Mouse (Mus musculus): ENCODE results near the gene Akr1b7. TPM values are rescaled to one million over a fixed set of nuclear protein-coding genes. Genes with fewer than 3 reads are reported as not detected.
"Not testable (repeated sequence)": the region's sequence is repeated elsewhere in the genome, so short reads cannot be mapped to it uniquely, and the experiment has no call there.

The Akr1b7 gene
- total RNA-seq (2022): under 1 TPM in 1 of 4 experiments, not detected in 3; 0.97 TPM

- DNase-seq (ENCODE audit: low spot score in 2 of 2): no peak
These were observed at the start of gene Akr1b7 for GRCm38 (mm10) chr6:34412023-34412422. Gene Akr1b7 (plus strand): TSS chr6:34412334.

- DNase-seq (ENCODE audit: low spot score in 2 of 2): no peak
These were observed 47.7 kb upstream of the Akr1b7 start for GRCm38 (mm10) chr6:34364217-34365136.

GRCm38 (mm10) chr6:34367998-34368397 is 44.1 kb upstream of the Akr1b7 start:
- no peak for DNase-seq (ENCODE audit: low spot score in 2 of 2)

- no peak for DNase-seq (ENCODE audit: low spot score in 2 of 2)
These were observed 42.1 kb upstream of the Akr1b7 start for GRCm38 (mm10) chr6:34370081-34370480.

- DNase-seq (ENCODE audit: low spot score in 2 of 2): peak; percentile 58 to 61
These were observed 40.3 kb upstream of the Akr1b7 start for GRCm38 (mm10) chr6:34371700-34372351.

- DNase-seq (ENCODE audit: low spot score in 2 of 2): no peak
These were observed 38.3 kb upstream of the Akr1b7 start for GRCm38 (mm10) chr6:34373841-34374240.

GRCm38 (mm10) chr6:34375888-34376287 is 36.2 kb upstream of the Akr1b7 start:
- DNase-seq (ENCODE audit: low spot score in 2 of 2): not testable (repeated sequence)

GRCm38 (mm10) chr6:34383401-34383800 is 28.7 kb upstream of the Akr1b7 start:
- DNase-seq (ENCODE audit: low spot score in 2 of 2): no peak

GRCm38 (mm10) chr6:34384110-34384661 is 27.9 kb upstream of the Akr1b7 start, which contains the start of gene Akr1b10:
Gene Akr1b10 (plus strand): TSS chr6:34384218.
- peak; percentile 74 to 83 for DNase-seq (ENCODE audit: low spot score in 2 of 2)

GRCm38 (mm10) chr6:34384701-34385370 is 27.3 kb upstream of the Akr1b7 start:
- peak in 1 of 2 experiments; percentile 44 for DNase-seq (ENCODE audit: low spot score in 2 of 2)

GRCm38 (mm10) chr6:34388420-34389156 is 23.5 kb upstream of the Akr1b7 start:
- DNase-seq (ENCODE audit: low spot score in 2 of 2): no peak

- DNase-seq (ENCODE audit: low spot score in 2 of 2): no peak
These were observed 16.2 kb upstream of the Akr1b7 start for GRCm38 (mm10) chr6:34395897-34396296.

- DNase-seq (ENCODE audit: low spot score in 2 of 2): no peak
These were observed 13.7 kb upstream of the Akr1b7 start for GRCm38 (mm10) chr6:34398431-34398830.

- DNase-seq (ENCODE audit: low spot score in 2 of 2): no peak
These were observed 12.4 kb upstream of the Akr1b7 start for GRCm38 (mm10) chr6:34399606-34400220.

- no peak for DNase-seq (ENCODE audit: low spot score in 2 of 2)
These were observed 11.4 kb upstream of the Akr1b7 start for GRCm38 (mm10) chr6:34400696-34401095.

- DNase-seq (ENCODE audit: low spot score in 2 of 2): no peak
These were observed 5.4 kb upstream of the Akr1b7 start for GRCm38 (mm10) chr6:34406746-34407145.

GRCm38 (mm10) chr6:34407403-34407802 is 4.7 kb upstream of the Akr1b7 start:
- no peak for DNase-seq (ENCODE audit: low spot score in 2 of 2)

GRCm38 (mm10) chr6:34412688-34413087 is 554 bp downstream of the Akr1b7 start:
- no peak for DNase-seq (ENCODE audit: low spot score in 2 of 2)

GRCm38 (mm10) chr6:34413386-34413785 is 1.3 kb downstream of the Akr1b7 start:
- not testable (repeated sequence) for DNase-seq (ENCODE audit: low spot score in 2 of 2)

- no peak for DNase-seq (ENCODE audit: low spot score in 2 of 2)
These were observed 4.4 kb downstream of the Akr1b7 start for GRCm38 (mm10) chr6:34416521-34416920.

All from gastrocnemius, adult 8-10 months (tissue).